In genomic region chr12:52939324-52939946, GRCm38 (mm10) we compare ENCODE assay signal across 17 mouse cellular contexts.
A peak's percentile ranks its signal among the peaks of the same experiment; 100 is the strongest.
DNase-seq lines count a peak whose midpoint lies in the region; ATAC-seq and TF ChIP-seq lines count a peak whose summit lies in the region.
"Had no signal": no experiment of that assay in that cellular context is flagged by ENCODE, and none has a peak within 500 bp of the region (broad histone marks: within the 10 kb centered on the region; RNA-seq: fewer than 3 reads in every experiment).

No protein-coding gene starts in this region.

- no peaks in the 10 kb centered on the region for H3K9me3 ChIP-seq in hindbrain, postnatal 0 days (ENCODE audit: low read length)
- H3K9me3 ChIP-seq in hindbrain, embryonic 13.5 days, result no peaks in the 10 kb centered on the region
- H3K9me3 ChIP-seq: embryonic facial prominence, embryonic 13.5 days; forebrain, embryonic 12.5 days; midbrain, embryonic 15.5 days; neural tube, embryonic 15.5 days had no signal

- DNase-seq in hindbrain, postnatal 0 days (ENCODE audit: low spot score), result no peak
- DNase-seq in retina, postnatal 1 day, result peak; percentile 34
- no peak for DNase-seq in heart, adult 11 months
- DNase-seq in heart, adult 8-10 months (ENCODE audit: low spot score), result no peak
- no peak for DNase-seq in MN1 (ENCODE audit: low spot score)
- DNase-seq: adrenal gland, postnatal 14 days; cerebellum, adult 18-20 months; kidney, postnatal 10 days; lung, postnatal 14 days had no signal

- 0 out of 2 replicates have a peak overlapping the region, but pooled peaks have one; percentile 20 for H3K27ac ChIP-seq in hindbrain, postnatal 0 days
- no peak overlapping the region; the same call in 1 of the 2 replicates for H3K27ac ChIP-seq in hindbrain, embryonic 13.5 days
- H3K27ac ChIP-seq: embryonic facial prominence, embryonic 13.5 days; forebrain, embryonic 12.5 days; liver, embryonic 12.5 days; midbrain, embryonic 15.5 days; neural tube, embryonic 15.5 days had no signal

- WGBS in hindbrain, postnatal 0 days, result 74% methylated on average over 15 of the region's 15 CpGs
- 76% methylated on average over 15 of the region's 15 CpGs for WGBS in hindbrain, embryonic 13.5 days

- H3K4me2 ChIP-seq in hindbrain, postnatal 0 days (ENCODE audit: low read depth, low read length), result no peak overlapping the region
- H3K4me2 ChIP-seq in hindbrain, embryonic 13.5 days, result no peak overlapping the region
- H3K4me2 ChIP-seq: embryonic facial prominence, embryonic 13.5 days; forebrain, embryonic 12.5 days; liver, embryonic 12.5 days; midbrain, embryonic 15.5 days; neural tube, embryonic 15.5 days had no signal

- H3K4me1 ChIP-seq in hindbrain, postnatal 0 days (ENCODE audit: insufficient read depth, low read length), result no peaks in the 10 kb centered on the region
- peaks cover 17% of the 10 kb centered on the region for H3K4me1 ChIP-seq in hindbrain, embryonic 13.5 days (replicated peaks)
- H3K4me1 ChIP-seq: liver, embryonic 12.5 days had no signal

- no peaks in the 10 kb centered on the region for H3K36me3 ChIP-seq in hindbrain, postnatal 0 days (ENCODE audit: insufficient read depth, low read length)
- H3K36me3 ChIP-seq in hindbrain, embryonic 13.5 days, result peaks cover 9% of the 10 kb centered on the region; the same call in 1 of the 2 replicates
- H3K36me3 ChIP-seq: embryonic facial prominence, embryonic 13.5 days; liver, embryonic 12.5 days; midbrain, embryonic 15.5 days; neural tube, embryonic 15.5 days had no signal

- H3K4me3 ChIP-seq in hindbrain, postnatal 0 days (ENCODE audit: low read length), result no peak overlapping the region
- H3K4me3 ChIP-seq in hindbrain, embryonic 13.5 days, result no peak overlapping the region
- H3K4me3 ChIP-seq: embryonic facial prominence, embryonic 13.5 days; forebrain, embryonic 12.5 days; liver, embryonic 12.5 days; midbrain, embryonic 15.5 days; neural tube, embryonic 15.5 days had no signal

- H3K9ac ChIP-seq in hindbrain, postnatal 0 days (replicated peaks; ENCODE audit: low read length), result no peak overlapping the region
- no peak overlapping the region for H3K9ac ChIP-seq in hindbrain, embryonic 13.5 days
- H3K9ac ChIP-seq: embryonic facial prominence, embryonic 13.5 days; forebrain, embryonic 12.5 days; liver, embryonic 12.5 days; midbrain, embryonic 15.5 days; neural tube, embryonic 15.5 days had no signal

- no peak for TF ChIP-seq CTCF in hindbrain, postnatal 0 days (IDR thresholded peaks at IDR 0.05; ENCODE audit: low read depth)

- no peak for ATAC-seq in hindbrain, postnatal 0 days
- ATAC-seq in hindbrain, embryonic 13.5 days (ENCODE audit: low FRiP score), result no peak
- ATAC-seq in CD4-positive, CD25-positive, alpha-beta regulatory T cell, adult 4 months, result peak; percentile 67
- peak; percentile 89 for ATAC-seq in granulocyte monocyte progenitor cell, adult 5-6 weeks (replicated peaks; ENCODE audit: poor library complexity, severe bottlenecking)
- ATAC-seq: liver, embryonic 12.5 days; midbrain, embryonic 15.5 days had no signal

- no peaks in the 10 kb centered on the region for H3K27me3 ChIP-seq in hindbrain, postnatal 0 days (ENCODE audit: insufficient read depth, low read length)
- H3K27me3 ChIP-seq in hindbrain, embryonic 13.5 days, result no peaks in the 10 kb centered on the region
- H3K27me3 ChIP-seq: embryonic facial prominence, embryonic 13.5 days; liver, embryonic 12.5 days; midbrain, embryonic 15.5 days; neural tube, embryonic 15.5 days had no signal

Comparison
In these comparisons a context has a peak if more than half of its experiments do, and no peak if none do; other contexts are left out.
1. ATAC-seq: peak in CD4-positive, CD25-positive, alpha-beta regulatory T cell, adult 4 months (single experiment) and granulocyte monocyte progenitor cell, adult 5-6 weeks (single experiment); none in hindbrain, postnatal 0 days (single experiment) and hindbrain, embryonic 13.5 days (single experiment).